Mouse (Mus musculus): ENCODE data around the gene Pcsk7.

The Pcsk7 gene

GRCm38 (mm10) chr9:45939794-45940193 lies 33.5 kb downstream of the Pcsk7 start:
- no peak for DNase-seq

DNA sequence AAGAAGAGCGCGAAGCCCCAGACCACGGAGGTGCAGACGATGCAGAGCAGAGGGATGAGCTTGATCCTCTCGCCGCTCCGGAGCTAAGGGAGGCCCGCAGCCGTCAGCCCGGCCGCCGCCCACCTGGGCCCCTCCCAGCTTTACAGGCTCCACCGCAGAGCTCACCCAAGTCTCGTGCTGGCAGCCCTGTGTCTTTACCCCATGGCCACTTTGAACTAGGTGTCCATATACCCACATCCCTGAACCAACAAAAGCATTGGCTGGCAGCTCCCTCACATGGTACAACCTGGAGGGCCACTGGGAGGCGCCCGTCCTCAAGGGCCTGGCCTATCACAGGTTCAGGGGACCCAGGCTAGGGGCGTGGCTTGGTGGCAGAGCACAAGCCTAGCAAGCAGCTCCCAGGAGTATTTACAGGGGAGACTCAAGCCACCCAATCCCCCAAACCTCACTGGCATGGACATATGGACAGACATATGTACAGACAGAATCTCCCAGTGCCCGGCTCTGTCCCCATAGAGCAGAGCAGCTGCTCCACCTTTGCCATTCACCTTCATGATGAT lies 35.1 kb downstream of the Pcsk7 start:
- DNase-seq = peak in 1 of 2 experiments; percentile 62

DNA sequence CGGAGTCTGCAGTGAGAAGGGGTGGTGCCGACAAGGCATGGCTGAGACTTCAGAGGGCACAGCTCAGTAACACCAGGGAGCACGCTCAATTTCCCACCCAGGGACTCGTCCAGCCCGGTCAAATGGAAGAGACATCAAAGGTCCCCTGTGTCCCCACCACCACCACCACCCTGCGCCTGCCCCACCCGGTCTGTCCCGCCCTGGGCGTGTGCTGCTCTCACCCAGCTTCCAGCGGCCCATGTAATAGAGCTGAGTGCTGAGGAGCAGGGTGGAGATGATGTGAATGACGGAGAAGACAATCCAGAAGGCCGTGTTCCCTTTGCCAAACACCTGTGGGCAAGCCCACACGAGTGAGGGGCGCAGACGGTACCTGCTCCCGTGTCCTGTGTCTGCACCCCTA lies 36.2 kb downstream of the Pcsk7 start:
- no peak for DNase-seq

DNA sequence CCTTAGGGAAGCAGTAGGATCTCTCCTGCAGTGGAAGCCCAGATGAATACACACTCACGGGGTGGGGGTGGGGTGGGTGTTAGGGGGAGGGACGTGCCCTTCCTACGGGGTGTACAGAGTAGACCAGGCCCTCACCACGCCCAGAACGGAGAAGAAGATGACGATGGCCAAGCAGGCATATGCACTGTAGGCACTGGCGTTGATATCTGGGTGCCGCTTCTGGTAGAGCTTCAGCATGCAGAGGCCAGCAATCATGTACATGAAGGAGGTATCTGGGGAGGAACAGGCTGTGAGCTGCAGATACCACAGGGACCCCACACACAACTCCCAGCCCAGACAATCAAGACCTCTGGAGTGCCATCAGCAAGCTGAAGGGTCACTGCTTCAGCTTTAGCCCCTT lies 36.6 kb downstream of the Pcsk7 start:
- no peak for DNase-seq

GRCm38 (mm10) chr9:45943628-45944505 lies 37.6 kb downstream of the Pcsk7 start:
- DNase-seq = no peak

GRCm38 (mm10) chr9:45944506-45945400 lies 38.5 kb downstream of the Pcsk7 start:
- DNase-seq = peak in 1 of 2 experiments; percentile 38

- peak; percentile 56 to 64 for DNase-seq
Measured at GRCm38 (mm10) chr9:45945721-45946120, 39.4 kb downstream of the Pcsk7 start.

DNA sequence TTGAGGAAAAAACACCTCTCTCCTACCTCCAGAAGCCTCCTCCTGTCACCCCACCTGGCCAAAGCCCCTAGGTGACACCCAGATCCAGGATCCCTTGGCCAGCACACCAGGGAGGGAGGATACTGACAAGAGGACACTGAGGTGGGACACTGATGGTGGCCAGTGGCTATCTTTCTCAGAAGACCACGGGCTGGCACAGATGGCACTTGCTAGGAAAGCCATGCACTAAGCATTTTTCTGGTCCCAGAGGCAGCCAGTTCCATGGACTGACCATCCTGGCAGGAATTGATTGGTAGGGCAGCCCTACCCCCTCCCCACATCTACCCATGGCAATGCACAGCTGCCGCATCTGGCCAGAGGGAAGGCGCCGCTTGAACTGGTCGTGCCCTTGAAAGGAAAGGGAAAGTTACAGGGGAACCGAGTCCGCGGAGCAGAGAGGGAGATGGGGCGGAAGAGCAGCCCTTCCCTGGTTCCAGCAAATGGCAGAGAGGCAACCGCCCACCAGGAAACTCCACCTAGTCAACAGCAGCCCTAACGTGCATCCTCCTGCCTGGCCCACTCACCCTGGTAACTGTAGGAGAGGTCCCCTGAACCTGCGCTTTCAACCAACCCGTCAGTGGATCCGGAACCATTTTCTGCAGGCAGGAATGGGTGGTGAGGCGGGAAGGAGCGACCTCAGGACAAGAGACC lies 40.0 kb downstream of the Pcsk7 start:
- DNase-seq = no peak

DNA sequence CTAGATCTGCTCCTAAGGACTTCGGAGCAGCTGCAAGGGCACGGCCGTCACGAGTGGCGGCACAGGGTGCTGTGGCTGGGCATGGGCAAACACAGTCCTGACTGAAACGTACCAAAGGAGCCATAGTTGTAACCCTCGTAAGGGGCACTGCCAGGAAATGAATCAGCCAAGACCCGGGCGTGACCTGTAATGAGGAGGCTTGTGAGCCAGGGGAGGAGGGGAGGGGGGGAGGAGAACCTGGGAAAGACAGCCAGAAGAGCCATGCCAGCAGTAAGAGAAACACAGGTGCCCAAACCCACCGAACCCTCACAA lies 40.5 kb downstream of the Pcsk7 start:
- DNase-seq = no peak

DNA sequence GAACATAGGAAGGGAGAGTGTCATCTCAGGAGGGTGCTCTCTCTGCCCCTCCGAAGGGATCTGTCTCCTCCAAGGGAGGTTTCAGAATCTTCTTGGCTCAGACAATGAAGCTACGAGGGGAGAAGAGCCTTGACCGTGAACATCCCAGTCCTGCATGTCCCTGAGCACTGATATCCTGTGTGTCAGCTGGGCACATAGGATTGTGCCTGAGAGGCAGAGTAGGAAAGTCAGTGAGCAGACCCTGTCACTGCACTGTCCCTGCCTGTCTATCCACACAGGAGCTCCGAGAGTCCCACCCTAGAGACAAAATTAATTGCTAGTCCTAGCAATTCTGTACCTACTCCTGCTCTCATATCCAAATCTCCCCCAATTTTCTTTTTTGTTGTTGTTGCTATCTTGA lies 45.8 kb downstream of the Pcsk7 start:
- DNase-seq = no peak

DNA sequence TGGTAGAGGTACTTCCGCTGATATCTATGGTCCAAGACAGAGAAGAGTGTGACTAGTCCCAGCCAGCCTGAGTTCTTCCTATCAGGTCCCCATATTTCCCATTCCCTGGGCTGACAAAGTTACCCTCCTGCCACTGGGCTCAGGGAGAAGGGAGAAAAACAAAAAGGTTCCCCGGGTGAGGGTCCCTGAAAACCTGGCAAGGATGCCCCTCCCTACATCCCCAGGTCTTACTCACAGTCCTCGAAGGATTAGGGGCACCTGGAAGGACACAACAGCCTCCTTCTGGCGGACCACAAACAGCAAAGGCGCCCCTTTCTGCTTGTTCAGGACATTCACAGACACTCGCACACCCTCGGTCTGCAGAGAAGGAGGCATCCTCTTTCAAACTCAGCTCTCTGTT lies 46.6 kb downstream of the Pcsk7 start:
- no peak for DNase-seq

DNA sequence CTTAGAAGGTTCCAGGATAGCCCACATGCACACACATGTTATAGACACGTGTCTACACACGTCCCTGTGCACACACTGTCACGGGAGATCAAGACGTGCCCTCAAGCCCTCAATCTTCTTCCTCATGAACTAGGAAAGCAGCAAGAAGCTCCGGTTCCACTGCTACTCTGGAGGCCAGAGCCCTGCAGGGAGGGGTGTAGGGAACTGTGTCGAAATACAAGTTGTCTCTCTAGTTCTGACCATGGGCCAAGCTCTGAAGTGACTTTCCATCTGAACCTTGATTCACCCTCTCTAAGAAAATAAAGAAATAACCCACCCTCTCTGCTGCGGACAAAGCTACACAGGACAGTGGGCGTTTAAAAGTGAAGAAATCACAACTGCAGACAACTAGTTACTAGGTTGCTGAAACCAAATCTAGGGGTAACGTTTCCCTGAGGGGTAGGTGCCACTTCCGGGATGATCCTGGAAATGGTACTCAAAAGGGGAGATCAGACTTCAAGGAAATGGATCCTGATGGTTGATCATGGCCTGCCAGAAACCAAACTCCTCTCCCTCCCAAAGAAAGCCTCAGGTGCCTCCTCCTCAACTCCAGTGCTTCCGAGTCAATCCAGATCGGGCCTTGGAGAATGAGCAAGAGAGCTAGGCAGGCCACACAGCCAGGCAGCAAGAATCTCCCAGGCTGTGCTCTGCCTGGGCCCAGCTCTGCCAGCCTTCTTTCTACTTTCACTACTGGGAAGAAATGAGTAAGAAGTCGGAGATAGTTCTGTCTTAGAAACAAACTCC lies 47.4 kb downstream of the Pcsk7 start:
- DNase-seq = no peak

- DNase-seq = peak in 1 of 2 experiments; percentile 64
Measured at GRCm38 (mm10) chr9:45954294-45955106, 48.2 kb downstream of the Pcsk7 start.

GRCm38 (mm10) chr9:45955107-45955963 lies 49.0 kb downstream of the Pcsk7 start, which contains the start of gene Sidt2:
Gene Sidt2 (minus strand): TSS chr9:45955258.
- peak; percentile 87 to 93 for DNase-seq

GRCm38 (mm10) chr9:45958023-45958670 lies 51.9 kb downstream of the Pcsk7 start:
- DNase-seq = no peak

DNA sequence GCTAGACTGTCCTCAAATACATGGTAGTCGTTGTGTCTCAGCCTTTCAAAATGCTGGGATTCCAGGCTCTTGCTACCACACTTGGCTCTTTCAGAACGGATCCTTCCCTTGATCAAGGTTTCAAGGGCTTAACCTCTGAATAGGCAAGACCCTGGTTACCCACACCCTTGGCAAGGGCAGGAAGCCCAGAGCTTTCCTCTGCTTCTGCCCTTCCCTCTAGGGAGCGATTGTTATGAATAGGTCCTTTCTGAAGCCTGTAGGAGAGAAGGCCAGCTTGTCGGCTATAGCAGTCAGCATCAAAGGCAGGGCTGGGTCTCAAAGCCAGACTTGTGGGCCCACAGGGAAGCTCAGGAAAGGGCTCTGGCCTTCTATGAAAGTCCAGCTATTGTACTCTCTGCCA lies 52.6 kb downstream of the Pcsk7 start:
- DNase-seq = no peak

DNA sequence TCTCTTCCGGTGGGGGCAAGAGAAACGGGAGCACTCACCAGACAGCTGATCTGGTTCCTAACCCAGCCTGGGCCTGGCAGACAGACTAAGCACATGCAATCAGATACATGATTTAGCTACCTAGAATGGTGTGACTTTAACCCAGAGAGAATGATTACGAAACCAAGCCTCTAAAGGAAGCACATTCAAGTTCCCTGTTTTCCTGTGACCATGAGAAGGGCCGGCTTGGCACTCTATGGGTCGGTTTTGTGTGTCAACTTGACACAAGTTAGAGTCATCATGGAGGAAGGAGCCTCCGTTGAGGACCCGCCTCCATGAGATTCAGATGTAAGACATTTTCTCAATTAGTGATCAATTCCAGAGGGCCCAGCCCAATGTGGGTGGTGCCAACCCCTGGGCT lies 53.4 kb downstream of the Pcsk7 start:
- no peak for DNase-seq

GRCm38 (mm10) chr9:45961855-45962254 lies 55.6 kb downstream of the Pcsk7 start:
- peak in 1 of 2 experiments; percentile 43 for DNase-seq

GRCm38 (mm10) chr9:45963577-45963976 lies 57.3 kb downstream of the Pcsk7 start:
- DNase-seq = no peak

- DNase-seq = no peak
Measured at GRCm38 (mm10) chr9:45976884-45977283, 70.6 kb downstream of the Pcsk7 start.
